Mouse (Mus musculus) hindbrain, postnatal 0 days (tissue): ENCODE results near the gene Cplx2. TPM values are rescaled to one million over a fixed set of nuclear protein-coding genes. Genes with fewer than 3 reads are reported as not detected.

Experiments
- ATAC-seq: fragments of 200-750 bp; cut with Nextera tagmentation; 2 replicates; pipeline ENCODE4 v1.8.0; 2017; ENCODE audit warnings: mild to moderate bottlenecking, moderate TSS enrichment, moderate library complexity
- DNase-seq: peaks from one replicate; pipeline ENCODE4 v3.0.0-alpha.2; 2015; ENCODE audit warnings: low spot score
- H3K27ac ChIP-seq: fragments of 300-500 bp; sonication (generic); 2 replicates; pipeline ENCODE4 v1.5.1; 2014; ENCODE audit warnings: mild to moderate bottlenecking
- H3K27me3 ChIP-seq: fragments of 300-500 bp; sonication (generic); 2 replicates; pipeline ENCODE4 v1.6.1; 2014; ENCODE audit warnings: low read length, mixed read lengths; ENCODE audit not compliant: insufficient read depth
- H3K36me3 ChIP-seq: fragments of 300-500 bp; sonication (generic); 2 replicates; pipeline ENCODE4 v1.6.1; 2014; ENCODE audit warnings: low read length, mixed read lengths; ENCODE audit not compliant: insufficient read depth
- H3K4me1 ChIP-seq: fragments of 300-500 bp; sonication (generic); 2 replicates; pipeline ENCODE4 v1.6.1; 2014; ENCODE audit warnings: antibody characterized with exemption, low read length, mixed read lengths; ENCODE audit not compliant: insufficient read depth
- H3K4me2 ChIP-seq: fragments of 300-500 bp; sonication (generic); 2 replicates; pipeline ENCODE4 v1.6.1; 2014; ENCODE audit warnings: low read depth, mild to moderate bottlenecking, low read length, moderate library complexity, mixed read lengths
- H3K4me3 ChIP-seq: fragments of 300-500 bp; sonication (generic); 2 replicates; pipeline ENCODE4 v1.5.1; 2014; ENCODE audit warnings: low read length
- H3K9ac ChIP-seq: fragments of 300-500 bp; sonication (generic); replicated peaks from 2 replicates; pipeline ENCODE4 v1.6.1; 2014; ENCODE audit warnings: mild to moderate bottlenecking, low read length, moderate library complexity, mixed read lengths
- H3K9me3 ChIP-seq: fragments of 300-500 bp; sonication (generic); 2 replicates; pipeline ENCODE4 v1.6.1; 2016; ENCODE audit warnings: low read length, mixed read lengths
- CTCF ChIP-seq: IDR thresholded peaks from 2 replicates; pipeline ENCODE4 v1.5.1; 2016; ENCODE audit warnings: antibody characterized with exemption, control low read depth, low read depth
- WGBS: fragments of 180-500 bp; shearing (Covaris S2); extraction: QIAGEN DNeasy Blood & Tissue Kit; methylation state at CpG from one replicate; pipeline ENCODE4 v1.1.7; 2014; 5-methylcytosine and 5-hydroxymethylcytosine counted together
- polyA plus RNA-seq: library from polyadenylated mRNA; unstranded; fragments of >200 nt; fragmentation: Nextera tagmentation; extraction: Ambion mirVana; gene quantifications from 2 replicates; pipeline ENCODE4 v1.2.1, GENCODE M21; 2015
- total RNA-seq: library from RNA; depleted of rRNA; stranded (reverse); fragments of >200 nt; gene quantifications from 2 replicates; pipeline ENCODE4 v1.2.3, GENCODE M21; 2014

The Cplx2 gene
- total and polyA plus RNA-seq, 2 experiments from 2014 or later: 47.4 to 120 TPM

DNA sequence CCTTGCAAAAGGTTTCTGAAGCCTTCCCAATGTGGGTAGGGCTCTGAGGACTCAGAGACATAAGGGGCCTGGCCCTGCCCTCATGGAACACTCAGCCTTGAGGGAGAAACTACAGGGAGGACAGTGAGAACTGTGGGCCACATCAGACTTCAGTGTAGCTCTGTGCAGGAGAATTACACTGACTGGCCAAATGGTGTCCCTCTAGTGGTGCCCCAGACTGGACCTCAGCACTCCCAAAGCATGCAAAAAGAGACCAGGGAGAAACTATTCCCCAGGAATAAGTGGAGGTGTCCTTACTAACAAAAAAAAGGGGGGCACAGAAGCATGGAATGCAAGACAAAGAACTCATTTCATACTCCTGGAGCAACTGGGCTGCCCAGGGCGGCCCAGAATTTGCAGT, 43.1 kb upstream of the Cplx2 start:
- Histone ChIP-seq H3K4me3 (no peak overlapping the region), H3K36me3 (no peaks in the 10 kb centered on the region), H3K4me1 (peaks cover 33% of the 10 kb centered on the region), H3K27me3 (no peaks in the 10 kb centered on the region), H3K27ac (no peak overlapping the region), H3K4me2 (no peak overlapping the region), H3K9me3 (no peaks in the 10 kb centered on the region), H3K9ac (no peak overlapping the region)
- ATAC-seq: no peak
- DNase-seq: no peak
- 57% methylated on average over 1 of the region's 1 CpGs for WGBS
- TF ChIP-seq CTCF: peak; percentile 55

DNA sequence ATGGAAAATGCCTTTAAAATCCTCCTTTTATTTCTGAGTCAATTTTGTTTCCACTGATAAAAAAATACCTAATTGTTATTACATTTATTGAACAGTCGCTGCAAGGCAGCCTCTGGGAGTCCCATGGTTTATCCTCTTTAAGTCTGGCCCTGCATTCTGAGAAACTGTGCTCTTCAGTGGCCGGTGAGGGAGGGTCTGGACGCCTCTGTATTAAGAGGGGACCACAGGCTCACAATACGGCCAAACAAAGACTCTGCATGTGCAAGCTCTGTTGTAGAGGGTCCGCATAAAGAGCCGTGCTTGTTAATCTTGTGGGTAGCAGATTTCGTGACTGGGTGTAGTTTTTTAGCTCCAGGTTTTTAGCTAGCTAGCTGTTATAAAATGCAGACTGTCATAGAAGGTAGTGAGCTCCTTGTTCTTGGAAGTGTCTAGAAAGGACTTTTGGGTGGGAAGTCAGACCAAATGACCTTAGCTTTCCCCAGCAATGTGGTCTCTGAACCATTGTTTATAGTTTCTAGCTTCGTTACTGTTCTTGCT, 42.1 kb upstream of the Cplx2 start:
- no peak for DNase-seq
- 0 out of 2 replicates have a peak overlapping the region, but pooled peaks have one; percentile 26 for H3K27ac ChIP-seq
- no peak for TF ChIP-seq CTCF
- no peak overlapping the region for H3K4me2 ChIP-seq
- no peak overlapping the region for H3K4me3 ChIP-seq
- no peaks in the 10 kb centered on the region for H3K36me3 ChIP-seq
- peaks cover 27% of the 10 kb centered on the region for H3K4me1 ChIP-seq
- H3K9ac ChIP-seq: no peak overlapping the region
- H3K9me3 ChIP-seq: no peaks in the 10 kb centered on the region
- H3K27me3 ChIP-seq: no peaks in the 10 kb centered on the region
- ATAC-seq: no peak
- 23% methylated on average over 8 of the region's 8 CpGs for WGBS

GRCm38 (mm10) chr13:54331825-54332675, 39.1 kb upstream of the Cplx2 start:
- TF ChIP-seq CTCF: no peak
- peaks cover 18% of the 10 kb centered on the region for H3K4me1 ChIP-seq
- no peak overlapping the region for H3K9ac ChIP-seq
- H3K36me3 ChIP-seq: no peaks in the 10 kb centered on the region
- H3K4me3 ChIP-seq: no peak overlapping the region
- peak overlapping the region; percentile 27 for H3K27ac ChIP-seq
- peak; percentile 77 for ATAC-seq
- 44% methylated on average over 22 of the region's 22 CpGs for WGBS
- no peaks in the 10 kb centered on the region for H3K27me3 ChIP-seq
- H3K9me3 ChIP-seq: no peaks in the 10 kb centered on the region
- peak; percentile 75 for DNase-seq
- peak overlapping the region; percentile 2; the same call in 1 of the 2 replicates for H3K4me2 ChIP-seq

- TF ChIP-seq CTCF: no peak
- H3K9ac ChIP-seq: no peak overlapping the region
- ATAC-seq: no peak
- H3K4me1 ChIP-seq: peaks cover 15% of the 10 kb centered on the region
- H3K27me3 ChIP-seq: no peaks in the 10 kb centered on the region
- no peak overlapping the region for H3K27ac ChIP-seq
- H3K36me3 ChIP-seq: no peaks in the 10 kb centered on the region
- no peak overlapping the region for H3K4me2 ChIP-seq
- WGBS: 76% methylated on average over 8 of the region's 8 CpGs
- no peak overlapping the region for H3K4me3 ChIP-seq
- DNase-seq: no peak
- H3K9me3 ChIP-seq: no peaks in the 10 kb centered on the region
These were observed 38.1 kb upstream of the Cplx2 start for GRCm38 (mm10) chr13:54332921-54333477.

- Histone ChIP-seq H3K4me3 (no peak overlapping the region), H3K9ac (no peak overlapping the region), H3K9me3 (no peaks in the 10 kb centered on the region), H3K4me2 (no peak overlapping the region), H3K36me3 (no peaks in the 10 kb centered on the region), H3K27me3 (no peaks in the 10 kb centered on the region), H3K4me1 (peaks cover 4% of the 10 kb centered on the region; the same call in 1 of the 2 replicates), H3K27ac (no peak overlapping the region)
- 70% methylated on average over 6 of the region's 6 CpGs for WGBS
- TF ChIP-seq CTCF: no peak
- ATAC-seq: no peak
- DNase-seq: no peak
These were observed 34.1 kb upstream of the Cplx2 start for GRCm38 (mm10) chr13:54337058-54337457.

- 88% methylated on average over 7 of the region's 7 CpGs for WGBS
- TF ChIP-seq CTCF: no peak
These were observed 33.6 kb upstream of the Cplx2 start for GRCm38 (mm10) chr13:54337541-54337940.

More at GRCm38 (mm10) chr13:54337541-54337940, 33.6 kb upstream of the Cplx2 start:
- Histone ChIP-seq H3K9me3 (no peaks in the 10 kb centered on the region), H3K4me2 (no peak overlapping the region), H3K27ac (no peak overlapping the region), H3K9ac (no peak overlapping the region), H3K4me3 (no peak overlapping the region), H3K4me1 (no peaks in the 10 kb centered on the region; the same call in 1 of the 2 replicates), H3K36me3 (no peaks in the 10 kb centered on the region), H3K27me3 (no peaks in the 10 kb centered on the region)
- DNase-seq (no peak), ATAC-seq (no peak)
